Mouse (Mus musculus) MEL (cell line): ENCODE data around the gene Map1b.

Experiments
- CTCF ChIP-seq, 3 experiments: IDR thresholded peaks in 2 of 3; conservative IDR thresholded peaks in 1 of 3; 2 replicates each; pipeline ENCODE4 v1.5.1; 2011 to 2012; ENCODE audit warnings: low read length in 3 of 3, low read depth in 2 of 3, mild to moderate bottlenecking in 2 of 3, improper control_type of control experiment in 1 of 3, inconsistent platforms in 1 of 3, mixed read lengths in 1 of 3, moderate library complexity in 1 of 3; ENCODE audit not compliant: control insufficient read depth in 1 of 3, insufficient read depth in 1 of 3, poor library complexity in 1 of 3, severe bottlenecking in 1 of 3
- EP300 ChIP-seq, 2 experiments: IDR thresholded peaks; 2 replicates each; pipeline ENCODE4 v1.6.1; 2011; ENCODE audit warnings: improper control_type of control experiment in 2 of 2, low read length in 2 of 2, low read depth in 1 of 2, mild to moderate bottlenecking in 1 of 2
- GABPA ChIP-seq: IDR thresholded peaks from 2 replicates; pipeline ENCODE4 v1.6.1; 2012; ENCODE audit warnings: low read depth, mild to moderate bottlenecking, inconsistent platforms, low read length, improper control_type of control experiment, moderate library complexity
- JUND ChIP-seq: IDR thresholded peaks from 2 replicates; pipeline ENCODE4 v1.6.1; 2011; ENCODE audit warnings: low read depth, mild to moderate bottlenecking, improper control_type of control experiment, low read length
- POLR2AphosphoS2 ChIP-seq: IDR thresholded peaks from 2 replicates; pipeline ENCODE4 v1.6.1; 2011; ENCODE audit warnings: low read length, improper control_type of control experiment

- TF ChIP-seq CTCF (IDR thresholded peaks at IDR 0.05 in 2 of 3, conservative IDR thresholded peaks at IDR 0.05 in 1 of 3; ENCODE audit: control insufficient read depth in 1 of 3, insufficient read depth in 1 of 3, low read depth in 2 of 3, low read length in 3 of 3, poor library complexity in 1 of 3, severe bottlenecking in 1 of 3) (no peak), JUND (no peak), EP300 (IDR thresholded peaks at IDR 0.05; ENCODE audit: low read depth in 1 of 2, low read length in 2 of 2) (no peak), GABPA (no peak), POLR2AphosphoS2 (no peak)
Measured at GRCm38 (mm10) chr13:99558216-99558906, 42.0 kb upstream of the Map1b start.
